In the genomic region with DNA sequence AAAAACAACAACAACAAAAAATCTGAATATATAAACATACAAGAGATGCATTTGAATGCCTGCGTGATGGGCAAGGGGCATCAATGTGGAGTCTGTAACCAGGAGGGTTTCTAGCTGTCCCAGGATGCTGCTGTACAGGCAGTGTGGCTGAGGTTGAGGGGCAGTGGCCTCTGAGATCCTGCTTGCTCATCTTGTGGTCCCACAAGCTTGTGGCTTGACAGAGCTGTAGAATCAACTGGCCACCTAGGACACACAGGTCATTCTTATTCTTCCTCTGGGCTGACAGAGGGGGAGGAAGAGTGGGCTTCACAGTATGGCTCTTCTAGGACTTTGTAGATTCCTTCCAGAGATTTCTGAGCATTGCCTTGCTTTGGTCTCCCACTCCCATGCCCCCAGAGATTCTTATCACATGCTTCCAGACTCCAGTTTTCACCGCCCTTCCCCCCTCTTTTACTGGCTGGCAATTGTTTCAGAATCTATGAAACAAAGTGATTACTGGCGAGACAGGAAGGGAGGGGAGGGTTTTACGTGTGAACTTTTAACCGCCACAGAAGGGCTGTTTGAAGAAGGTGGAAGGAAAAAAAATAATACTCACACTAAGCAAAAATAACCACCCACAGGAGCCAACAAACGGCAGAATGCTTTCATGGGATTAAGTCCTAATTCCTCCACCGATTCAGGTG, we compare ENCODE assay signal across 11 mouse cellular contexts.
A peak's percentile ranks its signal among the peaks of the same experiment; 100 is the strongest.
DNase-seq lines count a peak whose midpoint lies in the region; ATAC-seq lines count a peak whose summit lies in the region.
"Had no signal": no experiment of that assay in that cellular context is flagged by ENCODE, and none has a peak within 500 bp of the region (broad histone marks: within the 10 kb centered on the region; RNA-seq: fewer than 3 reads in every experiment).

No protein-coding gene starts in this region.

- no peaks in the 10 kb centered on the region for H3K27me3 ChIP-seq in forebrain, embryonic 10.5 days (ENCODE audit: poor library complexity, severe bottlenecking)
- no peaks in the 10 kb centered on the region for H3K27me3 ChIP-seq in forebrain, embryonic 13.5 days

- no peak overlapping the region for H3K4me2 ChIP-seq in forebrain, embryonic 13.5 days

- ATAC-seq in forebrain, embryonic 13.5 days = no peak

- 48% methylated on average over 7 of the region's 7 CpGs for WGBS in forebrain, embryonic 10.5 days
- WGBS in forebrain, embryonic 13.5 days = 35% methylated on average over 7 of the region's 7 CpGs

- no peak overlapping the region for H3K9ac ChIP-seq in forebrain, embryonic 13.5 days

- H3K9me3 ChIP-seq in forebrain, embryonic 10.5 days = no peaks in the 10 kb centered on the region
- H3K9me3 ChIP-seq in forebrain, embryonic 13.5 days (replicated peaks) = no peaks in the 10 kb centered on the region

- H3K4me1 ChIP-seq in forebrain, embryonic 10.5 days = peaks cover 12% of the 10 kb centered on the region
- peaks cover 6% of the 10 kb centered on the region for H3K4me1 ChIP-seq in forebrain, embryonic 13.5 days

- H3K4me3 ChIP-seq in forebrain, embryonic 10.5 days = no peak overlapping the region
- H3K4me3 ChIP-seq in forebrain, embryonic 13.5 days = no peak overlapping the region
- H3K4me3 ChIP-seq: myocyte had no signal

- no peak for DNase-seq in forebrain, embryonic 10.5 days (ENCODE audit: extremely low spot score, low spot score)
- peak; percentile 15 for DNase-seq in retina, postnatal 1 day
- no peak for DNase-seq in retina, embryonic 14.5 days (ENCODE audit: low spot score)
- peak; percentile 56 for DNase-seq in lung, postnatal 36 days
- DNase-seq in thymus, postnatal 4 days = peak; percentile 45
- no peak for DNase-seq in layer of hippocampus, adult 9-10 months (ENCODE audit: low spot score)
- no peak for DNase-seq in kidney, postnatal 4 days
- DNase-seq: adrenal gland, postnatal 36 days; layer of hippocampus, adult 9-11 months had no signal

- peak overlapping the region; percentile 11; the same call in 1 of the 2 replicates for H3K27ac ChIP-seq in forebrain, embryonic 10.5 days
- H3K27ac ChIP-seq in forebrain, embryonic 13.5 days = no peak overlapping the region

- no peaks in the 10 kb centered on the region for H3K36me3 ChIP-seq in forebrain, embryonic 10.5 days (replicated peaks)
- H3K36me3 ChIP-seq in forebrain, embryonic 13.5 days (ENCODE audit: poor library complexity, severe bottlenecking) = no peaks in the 10 kb centered on the region

Comparison
In these comparisons a context has a peak if more than half of its experiments do, and no peak if none do; other contexts are left out.
1. DNase-seq: peak in retina, postnatal 1 day (single experiment), lung, postnatal 36 days (single experiment) and thymus, postnatal 4 days (single experiment); none in forebrain, embryonic 10.5 days (single experiment), retina, embryonic 14.5 days (single experiment), layer of hippocampus, adult 9-10 months (single experiment) and kidney, postnatal 4 days (0 of 2).